Mouse (Mus musculus) spleen, adult 2 months (tissue): ENCODE results near the gene Prcc. TPM values are rescaled to one million over a fixed set of nuclear protein-coding genes. Genes with fewer than 3 reads are reported as not detected.

Experiments used
- DNase-seq, 2 experiments: peaks; one replicate each; pipeline versions ENCODE4 v3.0.0 to v3.0.0-alpha.2; 2012 to 2021; ENCODE audit warnings: low spot score in 2 of 2, low read depth in 1 of 2
- H3K27ac ChIP-seq: fragments of 200-500 bp; 2 replicates; pipeline ENCODE4 v1.5.1; 2012; ENCODE audit warnings: low read length, inconsistent platforms; ENCODE audit not compliant: insufficient read depth
- H3K27me3 ChIP-seq: fragments of 200-500 bp; 2 replicates; pipeline ENCODE4 v1.6.1; 2012; ENCODE audit warnings: mild to moderate bottlenecking, moderate library complexity, low read length, inconsistent platforms; ENCODE audit not compliant: control insufficient read depth, insufficient read depth
- H3K36me3 ChIP-seq: fragments of 200-500 bp; 2 replicates; pipeline ENCODE4 v1.6.1; 2012; ENCODE audit warnings: mild to moderate bottlenecking, low read length, inconsistent platforms; ENCODE audit not compliant: control insufficient read depth, insufficient read depth
- H3K4me1 ChIP-seq: fragments of 200-500 bp; 2 replicates; pipeline ENCODE4 v1.6.1; 2011; ENCODE audit warnings: inconsistent platforms; ENCODE audit not compliant: control insufficient read depth, insufficient read depth, insufficient read length
- H3K4me3 ChIP-seq: fragments of 200-500 bp; 2 replicates; pipeline ENCODE4 v1.5.1; 2011; ENCODE audit warnings: mild to moderate bottlenecking, inconsistent platforms; ENCODE audit not compliant: insufficient read depth, insufficient read length; ENCODE audit errors: extremely low read depth
- CTCF ChIP-seq: fragments of 200-500 bp; IDR thresholded peaks from 2 replicates; pipeline ENCODE4 v1.5.1; 2011; ENCODE audit warnings: mild to moderate bottlenecking, inconsistent platforms; ENCODE audit not compliant: insufficient read depth, insufficient read length, insufficient replicate concordance; ENCODE audit errors: extremely low read depth
- POLR2A ChIP-seq: fragments of 200-500 bp; IDR thresholded peaks from 2 replicates; pipeline ENCODE4 v1.6.1; 2011; ENCODE audit warnings: low read depth, low read length, inconsistent platforms
- WGBS: fragments of 180-500 bp; shearing (Covaris S2); methylation state at CpG from one replicate; pipeline ENCODE4 v1.1.7; 2018; 5-methylcytosine and 5-hydroxymethylcytosine counted together
- polyA plus RNA-seq: library from polyadenylated mRNA; depleted of rRNA; stranded (reverse); fragments of >200 nt; gene quantifications from 2 replicates; pipeline ENCODE4 v1.2.3, GENCODE M21; 2012; rRNA removed

The Prcc gene
- 23.3 and 23.4 TPM in 2 replicates for polyA plus RNA-seq

- H3K27ac ChIP-seq = peak within 1 kb of the TSS; percentile 86
- WGBS = under 1% methylated on average over 33 of the region's 33 CpGs
- DNase-seq = peak; percentile 88 to 100
- H3K36me3 ChIP-seq = no peaks in the 10 kb centered on the region
- TF ChIP-seq POLR2A = peak; percentile 19; the same call in 1 of the 2 replicates
- no peak for TF ChIP-seq CTCF
- H3K27me3 ChIP-seq = no peaks in the 10 kb centered on the region
- H3K4me1 ChIP-seq = peaks cover 13% of the 10 kb centered on the region
- H3K4me3 ChIP-seq = peak within 1 kb of the TSS; percentile 80
Observed at GRCm38 (mm10) chr3:87885281-87886003, at the start of gene Prcc. Prcc (minus strand) TSS chr3:87885608.

GRCm38 (mm10) chr3:87935201-87935600 is 49.8 kb upstream of the Prcc start:
- peaks cover 6% of the 10 kb centered on the region; the same call in 1 of the 2 replicates for H3K4me1 ChIP-seq
- no peak overlapping the region for H3K4me3 ChIP-seq
- H3K27me3 ChIP-seq = no peaks in the 10 kb centered on the region
- H3K27ac ChIP-seq = no peak overlapping the region
- no peak for DNase-seq
- TF ChIP-seq POLR2A = no peak
- no peak for TF ChIP-seq CTCF
- peaks cover 32% of the 10 kb centered on the region for H3K36me3 ChIP-seq
- 90% methylated on average over 4 of the region's 4 CpGs for WGBS

- peaks cover 32% of the 10 kb centered on the region for H3K36me3 ChIP-seq
- TF ChIP-seq POLR2A (no peak), CTCF (no peak)
- no peak overlapping the region for H3K4me3 ChIP-seq
- no peaks in the 10 kb centered on the region for H3K27me3 ChIP-seq
- H3K27ac ChIP-seq = no peak overlapping the region
- peaks cover 6% of the 10 kb centered on the region; the same call in 1 of the 2 replicates for H3K4me1 ChIP-seq
- WGBS = 92% methylated on average over 4 of the region's 4 CpGs
- DNase-seq = no peak
Observed at GRCm38 (mm10) chr3:87934501-87934900, 49.1 kb upstream of the Prcc start.

GRCm38 (mm10) chr3:87934026-87934425 is 48.6 kb upstream of the Prcc start:
- Histone ChIP-seq H3K36me3 (peaks cover 28% of the 10 kb centered on the region), H3K4me1 (peaks cover 6% of the 10 kb centered on the region; the same call in 1 of the 2 replicates), H3K27ac (no peak overlapping the region), H3K4me3 (no peak overlapping the region), H3K27me3 (no peaks in the 10 kb centered on the region)
- TF ChIP-seq POLR2A (no peak), CTCF (no peak)
- WGBS = 84% methylated on average over 5 of the region's 5 CpGs
- DNase-seq = no peak

- TF ChIP-seq POLR2A (peak; percentile 26; the same call in 1 of the 2 replicates), CTCF (peak; percentile 71; the same call in 1 of the 2 replicates)
- Histone ChIP-seq H3K4me1 (peaks cover 6% of the 10 kb centered on the region; the same call in 1 of the 2 replicates), H3K36me3 (peaks cover 21% of the 10 kb centered on the region), H3K4me3 (peak within 1 kb of the TSS; percentile 93), H3K27ac (peak within 1 kb of the TSS; percentile 71), H3K27me3 (no peaks in the 10 kb centered on the region)
- WGBS = under 1% methylated on average over 73 of the region's 78 CpGs
- DNase-seq = peak; percentile 92 to 97
Observed at GRCm38 (mm10) chr3:87930078-87930795, 44.8 kb upstream of the Prcc start, which contains the start of the genes Isg20l2 and Rrnad1. Isg20l2 (plus strand) TSS chr3:87930314. Rrnad1 (minus strand) TSS chr3:87930717.

- Histone ChIP-seq H3K36me3 (peaks cover 22% of the 10 kb centered on the region), H3K4me1 (peaks cover 6% of the 10 kb centered on the region; the same call in 1 of the 2 replicates), H3K4me3 (peak overlapping the region; percentile 93), H3K27ac (peak overlapping the region; percentile 71), H3K27me3 (no peaks in the 10 kb centered on the region)
- TF ChIP-seq CTCF (no peak), POLR2A (no peak)
- WGBS = 3% methylated on average over 26 of the region's 26 CpGs
- no peak for DNase-seq
Observed at GRCm38 (mm10) chr3:87929341-87930077, 44.1 kb upstream of the Prcc start.
